Mouse (Mus musculus) spleen, embryonic (tissue): ENCODE results near the gene Upb1.
"Not testable (repeated sequence)": the region's sequence is repeated elsewhere in the genome, so short reads cannot be mapped to it uniquely, and the experiment has no call there.

Experiments used
- CTCF ChIA-PET: fragments of 350-600 bp; sonication (Branson Sonifier 250); formaldehyde crosslinking; loops from one replicate; lab custom pipeline; 2022; lab: Charles Lee

Upb1 gene

GRCm38 (mm10) chr10:75400958-75401357 is at the start of gene Upb1:
Gene Upb1 (plus strand): TSS chr10:75401115.
- CTCF ChIA-PET, result no interaction called here

DNA sequence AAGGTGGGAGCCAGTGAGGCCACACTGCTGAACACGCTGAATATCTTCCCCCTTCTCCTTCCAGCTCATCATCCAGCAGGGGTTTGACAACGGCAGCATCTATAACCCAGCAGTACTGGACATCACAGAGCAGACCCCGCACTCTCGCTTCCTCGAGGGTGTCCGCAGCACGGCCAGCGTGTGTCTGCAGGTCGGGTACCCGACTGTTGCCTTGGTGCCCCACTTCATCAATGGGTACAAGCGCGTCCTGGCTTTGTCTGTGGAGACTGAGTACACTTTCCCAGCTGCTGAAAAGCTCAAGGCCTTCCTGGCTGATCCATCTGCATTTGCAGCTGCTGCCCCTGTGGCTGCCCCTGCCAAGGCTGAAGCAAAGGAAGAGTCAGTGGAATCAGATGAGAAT is 48.4 kb upstream of the Upb1 start:
- CTCF ChIA-PET, result no interaction called here

DNA sequence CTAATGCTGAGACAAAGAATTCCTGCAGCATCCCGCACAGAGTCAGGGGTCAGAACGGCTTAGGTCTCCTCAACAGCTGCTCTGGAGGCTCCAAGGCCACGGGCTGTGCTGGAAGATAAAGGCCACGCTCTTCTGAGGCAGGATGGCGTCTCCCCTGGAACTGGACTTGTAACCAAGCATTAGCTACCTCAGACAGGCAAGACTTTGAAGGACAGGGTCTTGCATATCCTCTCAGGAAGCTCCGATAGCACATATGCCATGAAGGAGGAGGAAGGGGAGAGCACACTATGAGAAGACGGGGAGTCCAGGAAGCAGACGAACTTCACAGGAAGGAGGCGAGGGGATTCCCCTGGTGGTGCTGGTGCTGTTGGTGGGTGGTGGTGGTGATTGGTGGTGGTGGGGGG is 47.1 kb upstream of the Upb1 start:
- CTCF ChIA-PET, result not testable (repeated sequence)

DNA sequence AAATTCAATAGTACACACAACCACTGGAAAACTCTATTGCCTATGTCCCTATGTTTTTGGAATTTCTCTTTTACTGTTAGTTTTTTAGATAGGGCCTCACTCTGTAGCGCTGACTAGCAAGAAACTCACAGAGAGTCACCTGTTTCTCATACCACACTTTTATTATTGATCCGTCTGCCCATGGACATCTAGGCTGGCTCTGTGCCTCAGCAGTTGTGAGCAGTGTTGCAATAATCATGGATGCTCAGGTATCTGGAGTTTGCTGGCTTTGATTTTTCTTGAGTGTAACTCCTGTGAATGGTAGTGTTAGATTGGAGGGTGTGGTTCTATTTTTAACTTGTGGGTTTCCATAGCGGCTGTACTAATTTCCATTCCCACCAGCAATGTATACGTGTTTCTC is 45.6 kb upstream of the Upb1 start:
- CTCF ChIA-PET, result interaction anchor here (0.6 kb wide), 1 partner anchor 60 kb away, joined by 3 read pairs; no protein-coding TSS in a partner anchor

DNA sequence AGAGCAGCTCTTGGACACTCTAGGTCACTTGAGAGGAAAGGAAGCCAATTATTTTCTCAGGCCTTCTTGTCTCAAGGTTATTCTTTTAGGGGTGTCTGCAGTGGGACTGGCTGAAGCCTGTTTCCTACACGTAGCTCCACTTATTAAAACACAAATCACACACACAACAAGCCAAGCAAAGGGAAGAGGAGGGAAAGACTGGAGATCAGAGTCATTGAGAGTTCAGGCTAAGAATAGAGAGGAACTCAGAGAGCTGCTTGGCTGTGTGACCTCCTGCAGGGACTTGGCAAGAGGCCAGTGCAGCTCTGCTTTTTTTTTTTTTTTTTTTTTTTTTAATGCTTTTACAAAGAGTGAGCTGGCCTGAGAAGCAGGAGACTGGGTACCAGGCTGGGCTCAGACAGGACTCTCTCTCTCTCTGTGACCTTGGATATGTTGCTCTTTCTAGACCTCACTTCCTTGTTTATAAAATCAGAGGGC is 36.7 kb upstream of the Upb1 start:
- CTCF ChIA-PET, result interaction anchor here (0.6 kb wide), 1 partner anchor 68 kb away, joined by 4 read pairs; no protein-coding TSS in a partner anchor

- CTCF ChIA-PET, result no interaction called here
These were observed 36.1 kb upstream of the Upb1 start for GRCm38 (mm10) chr10:75364796-75365195.

- CTCF ChIA-PET, result no interaction called here
These were observed 35.7 kb upstream of the Upb1 start for GRCm38 (mm10) chr10:75365231-75365633.

GRCm38 (mm10) chr10:75373655-75374351 is 27.1 kb upstream of the Upb1 start:
- CTCF ChIA-PET, result not testable (repeated sequence)

DNA sequence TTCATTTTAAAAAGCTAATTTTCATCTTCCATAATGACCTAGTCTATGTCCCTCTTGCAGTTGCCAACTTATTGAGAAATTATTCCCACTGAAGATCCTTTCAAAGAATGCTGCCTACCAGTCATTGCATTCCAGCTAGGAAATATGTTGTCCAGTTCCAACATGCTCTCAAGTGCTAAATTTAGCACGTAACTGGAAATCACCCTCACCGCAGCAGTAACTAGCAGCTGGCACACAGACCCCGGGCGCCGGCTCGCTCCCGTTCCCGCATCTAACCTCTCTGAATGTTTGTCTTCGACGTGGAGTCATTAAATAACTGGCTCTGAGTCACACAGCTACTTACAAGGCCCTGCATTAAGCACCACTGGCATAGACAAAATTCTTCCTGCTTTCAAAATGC is 22.2 kb upstream of the Upb1 start:
- CTCF ChIA-PET, result no interaction called here

- CTCF ChIA-PET, result no interaction called here
These were observed 10.8 kb upstream of the Upb1 start for GRCm38 (mm10) chr10:75390156-75390555.

GRCm38 (mm10) chr10:75390832-75391231 is 10.1 kb upstream of the Upb1 start:
- CTCF ChIA-PET, result no interaction called here

DNA sequence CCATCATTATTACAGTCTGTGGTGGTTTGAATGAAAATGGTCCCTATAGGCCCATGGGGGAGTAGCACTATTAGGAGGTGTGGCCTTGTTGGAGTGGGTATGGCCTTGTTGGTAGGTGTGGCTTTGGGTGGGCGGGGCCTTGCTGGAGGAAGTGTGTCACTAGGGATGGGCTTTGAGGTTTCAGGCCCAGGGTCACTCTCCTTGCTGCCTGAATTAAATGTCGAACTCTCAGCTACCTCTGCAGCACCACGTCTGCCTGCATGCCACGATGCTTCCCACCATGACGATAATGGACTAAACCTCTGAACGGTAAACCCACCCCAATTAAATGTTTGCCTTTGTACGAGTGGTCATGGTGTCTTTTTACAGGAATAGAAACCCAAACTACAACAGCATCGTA is 6.1 kb upstream of the Upb1 start:
- CTCF ChIA-PET, result no interaction called here

- CTCF ChIA-PET, result no interaction called here
These were observed 3.9 kb upstream of the Upb1 start for GRCm38 (mm10) chr10:75396966-75397365.

DNA sequence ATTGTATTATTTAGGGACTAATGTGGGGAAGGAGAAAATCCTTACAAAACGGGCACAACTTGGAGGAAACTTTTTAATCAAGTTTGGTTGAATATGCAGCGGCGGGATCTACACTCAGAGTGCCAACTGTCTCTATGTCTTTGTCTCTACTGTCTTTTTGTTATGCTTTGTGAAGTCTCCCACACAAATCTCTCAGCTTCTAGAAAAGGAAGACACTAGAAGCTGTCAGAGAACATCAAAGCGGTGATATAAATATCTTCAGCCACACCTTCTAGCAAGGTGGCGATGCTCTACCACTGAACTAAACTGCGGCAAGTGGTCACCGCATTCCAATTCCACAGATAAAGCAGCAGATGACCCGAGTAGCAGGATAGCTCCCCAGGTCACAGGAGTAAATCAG is 5.0 kb downstream of the Upb1 start:
- CTCF ChIA-PET, result no interaction called here

- CTCF ChIA-PET, result no interaction called here
These were observed 5.8 kb downstream of the Upb1 start for GRCm38 (mm10) chr10:75406755-75407154.

DNA sequence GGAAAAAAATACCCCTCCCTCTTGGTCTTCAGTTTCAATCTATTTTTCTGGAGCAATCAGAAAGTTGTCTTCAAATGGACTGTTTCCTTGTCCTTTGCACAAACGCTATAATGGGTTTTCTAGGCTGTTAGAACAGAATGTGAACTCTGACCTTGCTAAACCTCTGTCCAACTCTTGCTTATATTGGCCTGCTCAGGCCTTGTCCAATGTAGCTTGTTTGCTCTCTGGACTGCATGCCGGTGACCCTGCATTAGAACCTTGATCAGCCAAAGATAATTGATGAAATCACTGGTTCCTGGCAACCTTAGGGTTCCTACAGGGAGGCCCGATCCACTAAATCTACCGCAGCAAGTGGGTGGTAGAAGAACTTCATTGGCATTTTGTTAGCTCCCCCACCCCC is 6.8 kb downstream of the Upb1 start:
- CTCF ChIA-PET, result interaction anchor here (0.6 kb wide), 1 partner anchor 171 kb away, joined by 3 read pairs; no protein-coding TSS in a partner anchor

- CTCF ChIA-PET, result interaction anchor here (0.5 kb wide), 1 partner anchor 409 kb away, joined by 5 read pairs; no protein-coding TSS in a partner anchor
These were observed 10.6 kb downstream of the Upb1 start for GRCm38 (mm10) chr10:75411343-75412113.

- CTCF ChIA-PET, result interaction anchor here (0.5 kb wide), 1 partner anchor 408 kb away, joined by 5 read pairs; no protein-coding TSS in a partner anchor
These were observed 11.5 kb downstream of the Upb1 start for GRCm38 (mm10) chr10:75412114-75413103.

DNA sequence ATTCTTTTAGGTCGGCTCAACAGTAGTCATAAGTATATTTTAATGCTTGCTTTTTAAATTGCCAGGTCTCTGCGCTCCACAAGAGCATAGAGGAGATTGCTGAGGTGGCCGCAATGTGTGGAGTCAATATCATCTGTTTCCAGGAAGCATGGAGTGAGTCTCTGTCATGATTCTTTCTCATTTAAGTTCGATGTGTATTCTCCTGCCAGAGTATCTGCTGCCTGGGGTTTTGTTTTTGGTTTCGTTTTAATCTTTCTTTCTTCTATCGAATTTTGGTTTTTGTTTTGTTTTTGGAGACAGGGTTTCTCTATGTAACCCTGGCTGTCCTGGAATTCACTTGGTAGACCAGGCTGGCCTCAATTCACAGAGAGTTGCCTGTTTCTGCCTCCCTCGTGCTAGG is 14.0 kb downstream of the Upb1 start:
- CTCF ChIA-PET, result no interaction called here

- CTCF ChIA-PET, result no interaction called here
These were observed 16.6 kb downstream of the Upb1 start for GRCm38 (mm10) chr10:75417363-75418042.

- CTCF ChIA-PET, result interaction anchor here (0.6 to 0.7 kb wide), 2 partner anchors 82 to 203 kb away, joined by 6 to 14 read pairs; no protein-coding TSS in a partner anchor
These were observed 17.8 kb downstream of the Upb1 start for GRCm38 (mm10) chr10:75418747-75419146.
